In the genomic region with DNA sequence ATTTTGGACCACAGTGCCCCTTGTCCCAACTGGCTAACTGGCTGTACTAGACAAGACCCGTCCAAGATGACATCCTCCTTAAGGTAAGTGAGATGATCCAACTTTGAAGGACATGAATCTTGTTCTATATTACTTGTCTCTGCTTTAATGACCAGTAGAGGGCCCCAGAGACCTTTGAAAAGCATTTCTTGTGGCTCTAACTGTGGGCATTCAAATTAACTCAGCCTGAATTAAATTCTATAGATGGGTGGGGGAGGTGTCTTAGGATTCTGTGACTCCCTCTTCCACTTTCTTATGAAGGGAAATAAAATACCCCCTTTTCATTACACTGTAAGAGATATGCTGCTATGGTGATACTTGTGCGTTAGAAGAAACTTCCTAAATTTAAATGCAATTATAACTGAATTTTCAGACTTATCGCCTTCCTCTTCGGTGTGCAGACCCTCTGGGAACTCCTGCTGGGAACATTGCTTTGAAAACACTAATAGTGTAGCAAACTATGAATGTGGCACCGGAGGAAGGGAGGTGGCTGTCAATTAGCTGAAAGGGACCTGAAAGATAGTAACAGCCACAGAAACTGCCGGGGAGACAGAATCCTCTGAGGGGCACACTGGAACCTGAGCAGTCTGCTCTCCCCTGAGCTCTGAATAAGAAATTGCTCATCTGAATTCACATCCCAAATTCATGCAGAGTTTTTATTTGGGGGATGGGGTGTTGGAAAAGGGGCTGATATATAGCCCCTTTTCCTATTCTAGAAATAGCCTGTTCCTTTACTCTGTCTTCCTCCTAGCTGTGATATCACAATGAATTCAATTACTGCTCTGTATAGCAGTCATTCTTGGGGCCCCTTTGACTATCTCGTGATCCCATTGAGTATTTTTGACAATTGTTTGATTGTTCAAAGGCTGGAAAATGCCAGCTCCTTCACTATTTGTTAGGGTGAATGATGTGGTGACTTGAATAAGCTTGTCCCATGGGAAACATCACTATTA, we compare ENCODE assay signal across 8 mouse cellular contexts.
DNase-seq lines count a peak whose midpoint lies in the region; ATAC-seq and TF ChIP-seq lines count a peak whose summit lies in the region.

No protein-coding gene starts in this region.

- WGBS in hindbrain, embryonic 13.5 days = 14% methylated on average over 7 of the region's 7 CpGs
- WGBS in limb, embryonic 14.5 days = 30% methylated on average over 7 of the region's 7 CpGs

- H3K9ac ChIP-seq in MEL (ENCODE audit: control insufficient read depth, low read depth, low read length, poor library complexity, severe bottlenecking) = no peak overlapping the region
- no peak overlapping the region for H3K9ac ChIP-seq in hindbrain, embryonic 13.5 days
- H3K9ac ChIP-seq in limb, embryonic 14.5 days (ENCODE audit: low read depth, low read length, severe bottlenecking) = no peak overlapping the region

- DNase-seq in layer of hippocampus, adult 11-12 months (ENCODE audit: low spot score) = peak; percentile 59
- DNase-seq in layer of hippocampus, postnatal 36 days = no peak
- peak; percentile 19 for DNase-seq in MEL (ENCODE audit: low read depth, low spot score)
- peak; percentile 68 to 71 for DNase-seq in cerebellum, postnatal 14 days
- peak; percentile 86 for DNase-seq in limb, embryonic 14.5 days (ENCODE audit: low spot score)
- peak; percentile 87 for DNase-seq in retina, postnatal 1 day
- no peak for DNase-seq in spleen, adult 12 weeks (ENCODE audit: low spot score)

- TF ChIP-seq POLR2A in MEL (IDR thresholded peaks at IDR 0.05; ENCODE audit: control insufficient read depth in 1 of 2, insufficient read depth in 1 of 2, low read depth in 1 of 2, low read length in 2 of 2, poor library complexity in 1 of 2) = no peak
- TF ChIP-seq POLR2A in limb, embryonic 14.5 days (IDR thresholded peaks at IDR 0.05; ENCODE audit: borderline replicate concordance, extremely low read depth, insufficient read depth, insufficient read length) = no peak

- no peaks in the 10 kb centered on the region for H3K27me3 ChIP-seq in MEL (ENCODE audit: control insufficient read depth in 1 of 2, insufficient read depth in 2 of 2, low read length in 2 of 2)
- no peaks in the 10 kb centered on the region for H3K27me3 ChIP-seq in hindbrain, embryonic 13.5 days
- H3K27me3 ChIP-seq in limb, embryonic 14.5 days (ENCODE audit: control insufficient read depth, insufficient read depth, low read length) = no peaks in the 10 kb centered on the region

- H3K36me3 ChIP-seq in MEL (ENCODE audit: control insufficient read depth in 1 of 2, insufficient read depth in 2 of 2, low read length in 2 of 2) = no peaks in the 10 kb centered on the region
- H3K36me3 ChIP-seq in hindbrain, embryonic 13.5 days = no peaks in the 10 kb centered on the region
- H3K36me3 ChIP-seq in limb, embryonic 14.5 days (ENCODE audit: control insufficient read depth, insufficient read depth, low read length) = no peaks in the 10 kb centered on the region

- H3K27ac ChIP-seq in MEL (ENCODE audit: control insufficient read depth, low read depth, low read length) = no peak overlapping the region
- H3K27ac ChIP-seq in hindbrain, embryonic 13.5 days = no peak overlapping the region
- H3K27ac ChIP-seq in limb, embryonic 14.5 days (replicated peaks; ENCODE audit: low read depth, low read length) = no peak overlapping the region

- no peaks in the 10 kb centered on the region for H3K4me1 ChIP-seq in MEL (ENCODE audit: control insufficient read depth in 1 of 2, insufficient read depth in 2 of 2, low read length in 2 of 2)
- H3K4me1 ChIP-seq in hindbrain, embryonic 13.5 days (replicated peaks) = peaks cover 9% of the 10 kb centered on the region
- H3K4me1 ChIP-seq in limb, embryonic 14.5 days (ENCODE audit: control insufficient read depth, insufficient read depth, low read length) = no peaks in the 10 kb centered on the region

- no peaks in the 10 kb centered on the region for H3K9me3 ChIP-seq in MEL (replicated peaks; ENCODE audit: insufficient read depth, low read length)
- no peaks in the 10 kb centered on the region for H3K9me3 ChIP-seq in hindbrain, embryonic 13.5 days
- H3K9me3 ChIP-seq in limb, embryonic 14.5 days (ENCODE audit: control insufficient read depth, low read length) = no peaks in the 10 kb centered on the region

- H3K79me2 ChIP-seq in MEL (ENCODE audit: control insufficient read depth, insufficient read depth, low read length, poor library complexity) = no peaks in the 10 kb centered on the region

- TF ChIP-seq EP300 in MEL (IDR thresholded peaks at IDR 0.05; ENCODE audit: low read depth in 1 of 2, low read length in 2 of 2) = no peak

- peak in 2 of 3 experiments; percentile 13 to 44; a peak in 2 of 6 replicates for TF ChIP-seq CTCF in MEL (IDR thresholded peaks at IDR 0.05 in 2 of 3, conservative IDR thresholded peaks at IDR 0.05 in 1 of 3; ENCODE audit: control insufficient read depth in 1 of 3, insufficient read depth in 1 of 3, low read depth in 2 of 3, low read length in 3 of 3, poor library complexity in 1 of 3, severe bottlenecking in 1 of 3)

- ATAC-seq in hindbrain, embryonic 13.5 days (ENCODE audit: low FRiP score) = peak; percentile 78
- no peak for ATAC-seq in limb, embryonic 14.5 days (ENCODE audit: low FRiP score, low read depth)

- peak; percentile 53 for TF ChIP-seq RAD21 in MEL (IDR thresholded peaks at IDR 0.05; ENCODE audit: low read depth, low read length)

- H3K4me3 ChIP-seq in MEL (ENCODE audit: control insufficient read depth in 1 of 2, insufficient read depth in 1 of 2, low read depth in 2 of 2, low read length in 2 of 2) = no peak overlapping the region
- H3K4me3 ChIP-seq in hindbrain, embryonic 13.5 days = no peak overlapping the region
- no peak overlapping the region for H3K4me3 ChIP-seq in limb, embryonic 14.5 days (replicated peaks; ENCODE audit: low read length)

- H3K4me2 ChIP-seq in hindbrain, embryonic 13.5 days = peak overlapping the region; percentile 43
- no peak overlapping the region for H3K4me2 ChIP-seq in limb, embryonic 14.5 days (replicated peaks; ENCODE audit: low read depth, low read length, severe bottlenecking)

TF ChIP-seq in MEL, 35 proteins besides CTCF, POLR2A, EP300 and RAD21:
- TF ChIP-seq UBTF (IDR thresholded peaks at IDR 0.05; ENCODE audit: borderline replicate concordance, insufficient read depth, low read depth, low read length) (no peak), TAL1 (IDR thresholded peaks at IDR 0.05; ENCODE audit: low read length) (no peak), SMC3 (IDR thresholded peaks at IDR 0.05; ENCODE audit: low read depth, low read length) (peak; percentile 25; the same call in 1 of the 2 replicates), GABPA (IDR thresholded peaks at IDR 0.05; ENCODE audit: low read depth, low read length) (no peak), CHD1 (IDR thresholded peaks at IDR 0.05; ENCODE audit: low read depth, low read length) (no peak), MXI1 (IDR thresholded peaks at IDR 0.05; ENCODE audit: low read depth, low read length) (no peak), MYC (IDR thresholded peaks at IDR 0.05; ENCODE audit: low read depth, low read length) (no peak)

Comparison
In these comparisons a context has a peak if more than half of its experiments do, and no peak if none do; other contexts are left out.
1. DNase-seq: peak in layer of hippocampus, adult 11-12 months (single experiment), MEL (single experiment), cerebellum, postnatal 14 days (2 of 2), limb, embryonic 14.5 days (single experiment) and retina, postnatal 1 day (single experiment); none in layer of hippocampus, postnatal 36 days (0 of 2) and spleen, adult 12 weeks (single experiment).